Comparison of ENCODE assay signal across 14 mouse cellular contexts in genomic region chr10:107746717-107747116, GRCm38 (mm10). TPM values are rescaled to one million over a fixed set of nuclear protein-coding genes. Genes with fewer than 3 reads are reported as not detected.
DNase-seq lines count a peak whose midpoint lies in the region; ATAC-seq lines count a peak whose summit lies in the region.
"Had no signal": no experiment of that assay in that cellular context is flagged by ENCODE, and none has a peak within 500 bp of the region (broad histone marks: within the 10 kb centered on the region; RNA-seq: fewer than 3 reads in every experiment).

No protein-coding gene starts in this region.

- no peaks in the 10 kb centered on the region for H3K27me3 ChIP-seq in heart, embryonic 13.5 days (replicated peaks)
- H3K27me3 ChIP-seq in hindbrain, embryonic 15.5 days, result no peaks in the 10 kb centered on the region
- H3K27me3 ChIP-seq in stomach, embryonic 15.5 days (replicated peaks), result no peaks in the 10 kb centered on the region
- H3K27me3 ChIP-seq: forebrain, embryonic 13.5 days; limb, embryonic 15.5 days had no signal

- no peak for DNase-seq in heart, postnatal 36 days
- peak; percentile 3 for DNase-seq in lung, postnatal 14 days
- no peak for DNase-seq in lung, adult 18-20 months
- DNase-seq in right cerebral cortex, postnatal 14 days, result no peak
- no peak for DNase-seq in layer of hippocampus, adult 8-10 months (ENCODE audit: low spot score in 2 of 2)
- DNase-seq: cerebellum, postnatal 14 days; heart, postnatal 14 days had no signal

- 0 out of 2 replicates have a peak overlapping the region, but pooled peaks have one; percentile 11 for H3K9ac ChIP-seq in heart, embryonic 13.5 days
- no peak overlapping the region for H3K9ac ChIP-seq in hindbrain, embryonic 15.5 days
- no peak overlapping the region for H3K9ac ChIP-seq in stomach, embryonic 15.5 days
- H3K9ac ChIP-seq: forebrain, embryonic 13.5 days; limb, embryonic 15.5 days had no signal

- no peaks in the 10 kb centered on the region for H3K36me3 ChIP-seq in heart, embryonic 13.5 days
- H3K36me3 ChIP-seq in hindbrain, embryonic 15.5 days, result no peaks in the 10 kb centered on the region
- H3K36me3 ChIP-seq in stomach, embryonic 15.5 days, result no peaks in the 10 kb centered on the region
- H3K36me3 ChIP-seq: limb, embryonic 15.5 days; midbrain, embryonic 10.5 days had no signal

- H3K27ac ChIP-seq in heart, embryonic 13.5 days (replicated peaks), result no peak overlapping the region
- H3K27ac ChIP-seq in hindbrain, embryonic 15.5 days (replicated peaks), result no peak overlapping the region
- no peak overlapping the region for H3K27ac ChIP-seq in stomach, embryonic 15.5 days
- H3K27ac ChIP-seq: forebrain, embryonic 13.5 days; layer of hippocampus, adult 2 months; limb, embryonic 15.5 days; midbrain, embryonic 10.5 days had no signal

- intact Hi-C loops in heart, postnatal 36 days (cut with DNase I), result no loop called here

- no peaks in the 10 kb centered on the region for H3K9me3 ChIP-seq in heart, embryonic 13.5 days
- H3K9me3 ChIP-seq in hindbrain, embryonic 15.5 days, result no peaks in the 10 kb centered on the region
- no peaks in the 10 kb centered on the region for H3K9me3 ChIP-seq in stomach, embryonic 15.5 days
- H3K9me3 ChIP-seq: forebrain, embryonic 13.5 days; limb, embryonic 15.5 days; midbrain, embryonic 10.5 days had no signal

- no peak for ATAC-seq in heart, embryonic 13.5 days (ENCODE audit: extremely low read depth, insufficient number of reproducible peaks, low FRiP score, low TSS enrichment)
- ATAC-seq in hindbrain, embryonic 15.5 days (ENCODE audit: low FRiP score, low read depth), result peak; percentile 45; the same call in 1 of the 2 replicates
- peak; percentile 63; the same call in 1 of the 2 replicates for ATAC-seq in stomach, embryonic 15.5 days (ENCODE audit: insufficient read depth, low FRiP score, low read depth)

- peak overlapping the region; percentile 53 for H3K4me2 ChIP-seq in heart, embryonic 13.5 days
- peak overlapping the region; percentile 24; the same call in 1 of the 2 replicates for H3K4me2 ChIP-seq in hindbrain, embryonic 15.5 days
- peak overlapping the region; percentile 34 for H3K4me2 ChIP-seq in stomach, embryonic 15.5 days
- H3K4me2 ChIP-seq: forebrain, embryonic 13.5 days; limb, embryonic 15.5 days had no signal

- no peaks in the 10 kb centered on the region for H3K4me1 ChIP-seq in heart, embryonic 13.5 days
- 0 out of 2 replicates have a peak, but pooled peaks cover 3% of the 10 kb centered on the region for H3K4me1 ChIP-seq in hindbrain, embryonic 15.5 days (replicated peaks)
- H3K4me1 ChIP-seq in stomach, embryonic 15.5 days, result no peaks in the 10 kb centered on the region
- H3K4me1 ChIP-seq: forebrain, embryonic 13.5 days; limb, embryonic 15.5 days had no signal

- H3K4me3 ChIP-seq in heart, embryonic 13.5 days, result peak overlapping the region; percentile 12; the same call in 1 of the 2 replicates
- H3K4me3 ChIP-seq in hindbrain, embryonic 15.5 days, result no peak overlapping the region
- no peak overlapping the region for H3K4me3 ChIP-seq in stomach, embryonic 15.5 days (replicated peaks)
- H3K4me3 ChIP-seq: forebrain, embryonic 13.5 days; layer of hippocampus, adult 2 months; limb, embryonic 15.5 days; midbrain, embryonic 10.5 days had no signal

- 13% methylated on average over 9 of the region's 9 CpGs for WGBS in heart, embryonic 13.5 days
- 21% methylated on average over 9 of the region's 9 CpGs for WGBS in hindbrain, embryonic 15.5 days
- WGBS in stomach, embryonic 15.5 days, result 11% methylated on average over 9 of the region's 9 CpGs

RNA-seq across cellular contexts. Expression of gene Ptprq, which starts 26.9 kb away (rescaled TPM):
- polyA plus RNA-seq in heart, embryonic 13.5 days (2015; fragmentation: Nextera tagmentation; extraction: Ambion mirVana), result 0.01 and 0.07 TPM in 2 replicates
- total RNA-seq in heart, postnatal 36 days (2021), result under 1 TPM; 0.08 to 0.14 TPM
- 0.08 and 0.13 TPM in 2 replicates for polyA plus RNA-seq in hindbrain, embryonic 15.5 days (2015; fragmentation: Nextera tagmentation; extraction: Ambion mirVana)
- polyA plus RNA-seq in stomach, embryonic 15.5 days (2015; fragmentation: Nextera tagmentation; extraction: Ambion mirVana), result 0.04 and 0.05 TPM in 2 replicates
- total RNA-seq in layer of hippocampus, adult 8-10 months (2022), result under 1 TPM; 0.16 to 0.19 (median 0.17) TPM
- polyA plus RNA-seq: forebrain, embryonic 13.5 days; midbrain, embryonic 10.5 days had no signal
